Mouse (Mus musculus): ENCODE data around the gene Fgf22. TPM values are rescaled to one million over a fixed set of nuclear protein-coding genes. Genes with fewer than 3 reads are reported as not detected.

Gene Fgf22
- polyA plus RNA-seq, 1 experiment from 2014 or later, result not detected

DNA sequence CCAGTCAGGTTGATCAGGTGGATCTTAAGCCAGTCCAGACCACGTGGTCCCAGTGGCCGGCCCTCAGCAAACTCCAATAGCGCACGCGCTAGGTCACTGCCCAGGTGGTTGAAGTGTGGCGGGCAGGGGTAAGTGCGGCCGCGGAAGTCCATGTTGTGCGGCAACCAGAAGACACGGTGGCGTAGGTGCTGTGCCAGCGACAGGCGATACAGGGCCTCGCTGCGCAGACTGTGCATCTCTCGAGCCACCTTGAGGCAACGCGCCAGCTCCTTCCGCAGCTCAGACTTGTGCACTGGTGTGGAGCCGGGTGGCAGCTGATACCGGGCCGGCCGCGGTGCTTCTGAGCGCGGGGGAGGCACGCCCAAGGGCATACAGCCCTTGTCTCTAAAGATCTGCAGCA is 15.6 kb upstream of the Fgf22 start:
- 89% methylated on average over 28 of the region's 28 CpGs for WGBS (ENCODE audit: insufficient replicate concordance)
- Histone ChIP-seq H3K9me3 (replicated peaks; ENCODE audit: control insufficient read depth, low read length) (no peaks in the 10 kb centered on the region), H3K36me3 (ENCODE audit: control insufficient read depth, insufficient read depth) (peaks cover 53% of the 10 kb centered on the region), H3K27ac (ENCODE audit: low read length) (no peak overlapping the region), H3K4me3 (ENCODE audit: low read depth, low read length) (no peak overlapping the region), H3K4me2 (ENCODE audit: low read depth, low read length) (no peak overlapping the region), H3K4me1 (ENCODE audit: control insufficient read depth, low read depth, low read length) (no peaks in the 10 kb centered on the region), H3K27me3 (ENCODE audit: control insufficient read depth, insufficient read depth, low read depth, low read length) (no peaks in the 10 kb centered on the region), H3K9ac (ENCODE audit: low read depth, low read length) (no peak overlapping the region)
- no peak for ATAC-seq (ENCODE audit: low read depth)

DNA sequence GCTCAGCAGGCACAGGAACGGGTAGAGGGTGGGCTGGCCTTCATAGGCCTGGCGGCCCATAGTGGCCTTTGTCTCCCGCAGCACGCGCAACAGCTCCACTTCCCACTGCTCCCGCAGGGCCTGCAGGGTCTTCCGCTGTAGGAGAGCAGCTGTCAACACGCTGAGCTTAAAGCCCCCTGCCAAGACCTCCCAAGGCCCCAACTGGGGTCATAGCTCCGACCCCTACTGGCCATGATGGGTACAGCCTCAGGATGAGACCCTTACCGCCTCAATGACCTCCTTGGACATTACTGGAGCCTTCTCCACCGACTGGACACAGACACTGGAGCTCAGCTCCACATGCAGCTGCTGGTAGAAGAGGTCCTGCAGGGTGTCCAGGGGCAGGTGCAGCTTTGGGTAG is 14.0 kb upstream of the Fgf22 start:
- ATAC-seq (ENCODE audit: low read depth), result no peak
- peaks cover 8% of the 10 kb centered on the region for H3K4me1 ChIP-seq (ENCODE audit: control insufficient read depth, low read depth, low read length)
- H3K27ac ChIP-seq (ENCODE audit: low read length), result no peak overlapping the region
- H3K9ac ChIP-seq (ENCODE audit: low read depth, low read length), result no peak overlapping the region
- H3K36me3 ChIP-seq (ENCODE audit: control insufficient read depth, insufficient read depth), result peaks cover 51% of the 10 kb centered on the region
- 78% methylated on average over 11 of the region's 11 CpGs for WGBS (ENCODE audit: insufficient replicate concordance)
- H3K4me2 ChIP-seq (ENCODE audit: low read depth, low read length), result no peak overlapping the region
- no peaks in the 10 kb centered on the region for H3K27me3 ChIP-seq (ENCODE audit: control insufficient read depth, insufficient read depth, low read depth, low read length)
- H3K4me3 ChIP-seq (ENCODE audit: low read depth, low read length), result no peak overlapping the region
- no peaks in the 10 kb centered on the region for H3K9me3 ChIP-seq (replicated peaks; ENCODE audit: control insufficient read depth, low read length)

DNA sequence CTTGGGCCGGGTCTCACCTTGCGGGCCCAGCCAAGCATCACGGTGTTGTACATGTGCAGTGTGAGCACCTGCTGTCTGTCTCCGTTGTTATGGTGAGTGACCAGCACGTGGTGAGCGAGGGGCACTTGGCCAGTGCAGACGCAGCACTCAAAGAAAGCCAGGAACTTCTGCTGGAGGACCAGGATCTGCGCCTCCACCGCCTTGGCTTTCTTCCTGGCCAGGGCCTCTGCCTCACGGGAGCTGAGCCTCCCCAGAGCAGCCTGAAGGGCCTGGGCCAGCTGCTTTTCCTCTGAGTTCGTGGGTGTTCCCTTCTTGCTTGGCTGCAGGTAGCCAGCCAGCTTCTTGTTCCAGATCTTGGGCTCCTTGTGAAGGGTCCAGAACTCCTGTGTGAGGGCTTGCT is 11.7 kb upstream of the Fgf22 start:
- Histone ChIP-seq H3K27ac (ENCODE audit: low read length) (no peak overlapping the region), H3K27me3 (ENCODE audit: control insufficient read depth, insufficient read depth, low read depth, low read length) (no peaks in the 10 kb centered on the region), H3K4me2 (ENCODE audit: low read depth, low read length) (no peak overlapping the region), H3K36me3 (ENCODE audit: control insufficient read depth, insufficient read depth) (peaks cover 29% of the 10 kb centered on the region), H3K4me1 (ENCODE audit: control insufficient read depth, low read depth, low read length) (peaks cover 16% of the 10 kb centered on the region), H3K9ac (ENCODE audit: low read depth, low read length) (no peak overlapping the region), H3K4me3 (ENCODE audit: low read depth, low read length) (no peak overlapping the region), H3K9me3 (replicated peaks; ENCODE audit: control insufficient read depth, low read length) (no peaks in the 10 kb centered on the region)
- 82% methylated on average over 11 of the region's 11 CpGs for WGBS (ENCODE audit: insufficient replicate concordance)
- ATAC-seq (ENCODE audit: low read depth), result no peak

DNA sequence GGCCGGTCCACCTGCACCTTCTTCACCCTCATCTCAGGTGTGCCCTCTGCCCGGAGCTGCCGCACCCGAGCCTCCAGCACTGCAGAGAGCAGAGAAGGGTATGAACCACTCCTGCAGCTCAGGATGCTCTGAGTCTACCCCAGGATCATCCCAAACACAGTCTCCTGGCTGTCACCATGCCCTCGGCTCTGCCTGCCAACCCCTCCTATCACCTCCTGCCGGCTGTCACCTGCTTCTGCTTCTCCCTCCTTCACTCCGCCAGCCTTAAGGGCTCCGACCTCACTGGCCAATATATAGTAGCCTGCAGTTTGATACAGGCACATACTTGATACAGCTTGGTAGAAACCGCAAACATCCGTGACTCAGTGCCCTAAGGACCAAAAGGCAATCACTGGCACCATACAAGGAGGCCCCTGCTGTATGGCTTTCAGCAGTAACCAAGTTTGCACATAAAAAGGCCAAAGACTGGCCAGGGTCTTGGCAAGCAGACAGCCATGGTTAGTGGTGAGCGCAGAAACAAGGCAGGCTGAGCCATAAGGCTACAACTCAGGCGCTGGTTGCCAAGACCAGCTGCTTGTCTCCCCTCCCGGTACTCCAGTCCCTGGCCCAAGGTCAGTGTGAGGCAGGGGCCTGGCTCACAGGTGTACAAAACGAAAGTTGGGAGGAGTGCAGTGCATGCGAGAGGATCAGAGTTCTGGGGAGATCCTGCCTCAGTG is 11.1 kb upstream of the Fgf22 start:
- ATAC-seq (ENCODE audit: low read depth), result no peak
- Histone ChIP-seq H3K36me3 (ENCODE audit: control insufficient read depth, insufficient read depth) (peaks cover 28% of the 10 kb centered on the region), H3K4me2 (ENCODE audit: low read depth, low read length) (no peak overlapping the region), H3K27ac (ENCODE audit: low read length) (no peak overlapping the region), H3K4me1 (ENCODE audit: control insufficient read depth, low read depth, low read length) (peaks cover 16% of the 10 kb centered on the region), H3K9ac (ENCODE audit: low read depth, low read length) (no peak overlapping the region), H3K9me3 (replicated peaks; ENCODE audit: control insufficient read depth, low read length) (no peaks in the 10 kb centered on the region), H3K4me3 (ENCODE audit: low read depth, low read length) (no peak overlapping the region), H3K27me3 (ENCODE audit: control insufficient read depth, insufficient read depth, low read depth, low read length) (no peaks in the 10 kb centered on the region)
- 78% methylated on average over 15 of the region's 15 CpGs for WGBS (ENCODE audit: insufficient replicate concordance)

DNA sequence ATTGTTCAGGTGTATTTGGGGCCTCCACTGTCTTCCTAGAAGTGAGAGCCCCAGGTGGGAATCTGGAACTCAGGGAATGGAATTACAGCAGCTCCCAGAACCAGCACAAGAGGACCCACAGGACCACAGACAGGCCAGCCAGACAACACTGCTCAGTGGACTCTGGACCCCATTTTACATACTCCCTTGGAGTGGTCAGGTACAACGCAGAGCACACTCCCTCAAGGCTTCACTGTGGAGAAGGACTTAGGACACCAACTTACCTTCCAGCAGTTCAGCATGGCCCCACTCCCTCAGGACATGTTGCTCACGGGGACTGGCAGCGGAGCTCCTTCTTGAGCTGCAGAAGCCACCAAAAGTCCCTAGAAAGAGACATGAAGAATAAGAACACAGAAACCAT is 9.5 kb upstream of the Fgf22 start:
- Histone ChIP-seq H3K4me2 (ENCODE audit: low read depth, low read length) (peak overlapping the region; percentile 82), H3K9ac (ENCODE audit: low read depth, low read length) (no peak overlapping the region; the same call in 1 of the 2 replicates), H3K27ac (ENCODE audit: low read length) (no peak overlapping the region), H3K27me3 (ENCODE audit: control insufficient read depth, insufficient read depth, low read depth, low read length) (no peaks in the 10 kb centered on the region), H3K36me3 (ENCODE audit: control insufficient read depth, insufficient read depth) (peaks cover 12% of the 10 kb centered on the region), H3K9me3 (replicated peaks; ENCODE audit: control insufficient read depth, low read length) (no peaks in the 10 kb centered on the region), H3K4me3 (ENCODE audit: low read depth, low read length) (peak overlapping the region; percentile 72), H3K4me1 (ENCODE audit: control insufficient read depth, low read depth, low read length) (peaks cover 19% of the 10 kb centered on the region)
- ATAC-seq (ENCODE audit: low read depth), result no peak
- WGBS (ENCODE audit: insufficient replicate concordance), result 82% methylated on average over 3 of the region's 3 CpGs

DNA sequence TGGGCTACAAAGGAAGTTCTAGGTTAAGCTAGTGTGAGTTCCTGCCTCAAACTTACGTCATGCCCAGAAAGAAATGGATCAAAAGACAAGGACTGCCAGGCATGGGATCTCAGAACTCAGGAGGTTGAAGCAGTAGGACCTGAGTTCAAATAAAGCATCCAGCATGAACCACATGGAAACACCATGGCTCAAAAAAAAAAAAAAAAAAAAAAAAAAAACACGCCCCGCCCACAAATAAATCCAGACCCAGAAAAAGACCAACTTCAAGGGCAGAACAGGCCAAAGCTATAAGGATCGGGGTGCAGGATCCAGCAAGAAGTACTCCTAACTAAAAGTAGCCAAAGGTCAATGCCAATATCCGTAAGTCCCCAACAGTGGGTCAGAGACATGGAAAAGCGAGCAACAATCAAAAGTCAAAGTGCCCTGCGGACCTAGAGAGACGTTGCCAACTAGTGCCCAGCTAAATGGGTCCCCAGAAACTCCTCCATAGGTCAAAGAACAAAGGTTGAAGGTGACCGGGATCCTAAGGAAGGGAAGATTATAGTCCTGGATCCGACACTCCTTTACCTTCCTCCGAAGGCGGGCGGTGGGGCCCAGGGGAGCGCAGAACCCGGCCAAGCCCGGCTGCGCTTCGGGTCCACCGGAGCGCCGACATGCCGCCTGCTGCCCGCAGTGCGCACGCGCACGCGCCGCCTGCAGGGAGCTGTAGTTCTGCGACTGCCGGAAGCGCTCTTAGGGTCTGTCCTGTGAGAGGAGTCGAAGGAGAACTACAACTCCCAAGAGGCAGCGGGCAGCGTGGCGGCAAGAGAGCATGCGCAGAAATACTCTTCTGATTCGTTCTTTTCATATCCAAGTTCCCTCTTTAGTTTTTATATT is 8.7 kb upstream of the Fgf22 start, which contains the start of gene Polrmt:
TSS of gene Polrmt (minus strand) at position 684 of the 876 bp plus-strand sequence.
- WGBS (ENCODE audit: insufficient replicate concordance), result 3% methylated on average over 38 of the region's 38 CpGs
- H3K9me3 ChIP-seq (replicated peaks; ENCODE audit: control insufficient read depth, low read length), result no peaks in the 10 kb centered on the region
- H3K36me3 ChIP-seq (ENCODE audit: control insufficient read depth, insufficient read depth), result peaks cover 5% of the 10 kb centered on the region
- peak within 1 kb of the TSS; percentile 80 for H3K27ac ChIP-seq (ENCODE audit: low read length)
- peaks cover 19% of the 10 kb centered on the region for H3K4me1 ChIP-seq (ENCODE audit: control insufficient read depth, low read depth, low read length)
- H3K27me3 ChIP-seq (ENCODE audit: control insufficient read depth, insufficient read depth, low read depth, low read length), result no peaks in the 10 kb centered on the region
- peak within 1 kb of the TSS; percentile 68 for H3K9ac ChIP-seq (ENCODE audit: low read depth, low read length)
- peak; percentile 99 for ATAC-seq (ENCODE audit: low read depth)
- H3K4me2 ChIP-seq (ENCODE audit: low read depth, low read length), result peak within 1 kb of the TSS; percentile 82
- H3K4me3 ChIP-seq (ENCODE audit: low read depth, low read length), result peak within 1 kb of the TSS; percentile 72

DNA sequence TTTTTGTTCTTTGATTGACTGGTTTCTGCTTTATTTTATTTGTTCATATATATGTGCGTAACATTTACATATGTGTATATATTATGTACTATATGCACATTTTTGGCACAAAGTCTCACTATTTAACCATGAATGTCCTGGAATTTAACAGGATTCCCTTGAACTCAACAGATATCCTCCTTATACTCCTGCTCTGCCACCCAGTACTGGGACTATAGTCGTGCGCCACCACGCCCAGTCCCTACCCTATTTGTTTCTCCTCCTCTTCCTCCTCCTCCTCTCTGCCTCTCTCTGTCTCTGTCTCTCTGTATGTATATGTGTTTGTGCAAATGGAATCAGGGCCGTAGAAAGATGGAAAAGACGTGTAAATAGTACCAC is 8.1 kb upstream of the Fgf22 start:
- Histone ChIP-seq H3K27me3 (ENCODE audit: control insufficient read depth, insufficient read depth, low read depth, low read length) (no peaks in the 10 kb centered on the region), H3K9ac (ENCODE audit: low read depth, low read length) (peak overlapping the region; percentile 46), H3K27ac (ENCODE audit: low read length) (peak overlapping the region; percentile 80), H3K4me3 (ENCODE audit: low read depth, low read length) (peak overlapping the region; percentile 37), H3K4me2 (ENCODE audit: low read depth, low read length) (peak overlapping the region; percentile 62), H3K9me3 (replicated peaks; ENCODE audit: control insufficient read depth, low read length) (no peaks in the 10 kb centered on the region), H3K36me3 (ENCODE audit: control insufficient read depth, insufficient read depth) (peaks cover 5% of the 10 kb centered on the region), H3K4me1 (ENCODE audit: control insufficient read depth, low read depth, low read length) (peaks cover 19% of the 10 kb centered on the region)
- 22% methylated on average over 6 of the region's 6 CpGs for WGBS (ENCODE audit: insufficient replicate concordance)
- peak; percentile 75 for ATAC-seq (ENCODE audit: low read depth)

DNA sequence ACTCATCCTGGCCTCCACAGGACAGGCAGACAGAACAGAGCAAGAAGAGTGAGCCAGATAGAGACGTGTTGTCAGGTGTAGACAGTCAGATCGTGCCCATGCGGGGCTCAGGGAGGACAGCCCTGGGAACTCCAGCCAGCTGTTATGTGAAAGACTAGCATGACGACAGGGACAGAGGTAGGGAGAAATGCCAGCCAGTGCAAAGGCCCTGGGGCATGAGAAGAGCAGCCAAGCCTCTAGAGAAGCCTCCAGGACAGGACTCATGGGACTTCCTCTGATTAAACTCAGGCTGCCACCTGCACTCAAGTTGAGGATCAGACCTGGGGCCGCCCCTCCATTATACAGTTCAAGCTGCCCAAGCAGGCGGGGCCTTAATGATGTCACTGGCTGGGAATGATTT is 6.4 kb upstream of the Fgf22 start:
- 67% methylated on average over 6 of the region's 6 CpGs for WGBS (ENCODE audit: insufficient replicate concordance)
- Histone ChIP-seq H3K27me3 (ENCODE audit: control insufficient read depth, insufficient read depth, low read depth, low read length) (no peaks in the 10 kb centered on the region), H3K4me1 (ENCODE audit: control insufficient read depth, low read depth, low read length) (peaks cover 19% of the 10 kb centered on the region), H3K4me2 (ENCODE audit: low read depth, low read length) (no peak overlapping the region), H3K9ac (ENCODE audit: low read depth, low read length) (no peak overlapping the region), H3K4me3 (ENCODE audit: low read depth, low read length) (no peak overlapping the region), H3K9me3 (replicated peaks; ENCODE audit: control insufficient read depth, low read length) (no peaks in the 10 kb centered on the region), H3K27ac (ENCODE audit: low read length) (no peak overlapping the region), H3K36me3 (ENCODE audit: control insufficient read depth, insufficient read depth) (no peaks in the 10 kb centered on the region)
- ATAC-seq (ENCODE audit: low read depth), result no peak

DNA sequence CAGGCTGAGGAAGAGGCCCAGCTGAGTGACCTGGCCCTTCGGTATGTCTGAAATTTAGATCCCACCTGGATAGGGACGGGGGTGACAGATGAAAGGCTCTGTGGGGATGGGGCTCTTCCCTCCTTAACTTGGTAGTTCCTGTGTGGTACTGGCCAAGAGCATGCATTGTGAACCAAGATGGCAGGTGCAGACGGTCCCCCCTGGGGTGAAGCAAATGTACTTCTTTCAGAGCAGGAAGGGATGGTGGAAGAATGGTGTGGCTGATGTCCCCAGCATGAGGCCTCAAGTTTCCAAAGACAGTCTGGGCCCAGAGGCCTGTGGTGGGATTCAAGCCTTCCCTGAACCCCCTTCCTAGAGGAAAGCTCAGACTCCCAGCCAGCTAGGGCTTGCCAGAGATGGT is 978 bp downstream of the Fgf22 start:
- H3K4me3 ChIP-seq (ENCODE audit: low read depth, low read length), result no peak overlapping the region
- H3K9me3 ChIP-seq (replicated peaks; ENCODE audit: control insufficient read depth, low read length), result no peaks in the 10 kb centered on the region
- WGBS (ENCODE audit: insufficient replicate concordance), result 74% methylated on average over 3 of the region's 3 CpGs
- no peak overlapping the region for H3K4me2 ChIP-seq (ENCODE audit: low read depth, low read length)
- no peak overlapping the region for H3K9ac ChIP-seq (ENCODE audit: low read depth, low read length)
- peaks cover 7% of the 10 kb centered on the region for H3K4me1 ChIP-seq (ENCODE audit: control insufficient read depth, low read depth, low read length)
- ATAC-seq (ENCODE audit: low read depth), result no peak
- H3K27me3 ChIP-seq (ENCODE audit: control insufficient read depth, insufficient read depth, low read depth, low read length), result no peaks in the 10 kb centered on the region
- no peak overlapping the region for H3K27ac ChIP-seq (ENCODE audit: low read length)
- H3K36me3 ChIP-seq (ENCODE audit: control insufficient read depth, insufficient read depth), result peaks cover 22% of the 10 kb centered on the region

Data from liver, embryonic 16.5 days (tissue).